Mouse (Mus musculus) ES-Bruce4 (cell line): ENCODE results near the gene Slc25a11.

ENCODE experiments used
- CTCF ChIP-seq: IDR thresholded peaks from one replicate; pipeline ENCODE4 v1.8.1; 2011; ENCODE audit warnings: low read depth, low read length
- POLR2A ChIP-seq: IDR thresholded peaks from one replicate; pipeline ENCODE4 v1.8.1; 2011; ENCODE audit warnings: low read length; ENCODE audit not compliant: insufficient read depth

DNA sequence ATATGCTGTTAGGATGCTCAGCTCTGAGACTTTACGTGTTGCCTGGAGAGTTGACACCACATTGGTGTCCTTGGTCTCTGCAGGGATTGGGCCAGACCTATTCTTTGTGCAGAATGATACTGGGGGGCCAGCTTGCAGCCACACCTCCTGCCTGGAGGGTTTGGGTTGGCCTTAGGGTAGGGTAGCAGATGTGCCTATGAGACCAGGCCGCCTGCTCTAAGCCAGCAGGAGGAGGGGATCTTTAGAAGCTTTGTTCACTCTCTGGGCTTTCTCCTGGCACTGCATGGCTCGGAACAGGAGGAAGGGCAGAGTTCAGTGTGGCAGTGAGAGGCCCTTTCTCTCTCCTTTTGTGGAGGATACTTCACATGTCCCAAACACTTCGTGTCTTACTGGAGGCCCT is 51.2 kb downstream of the Slc25a11 start:
- TF ChIP-seq CTCF, result no peak
- no peak for TF ChIP-seq POLR2A
